Mouse (Mus musculus) left cerebral cortex, postnatal 36 days (tissue): Measurements from ENCODE around the gene Cmtm3. TPM values are rescaled to one million over a fixed set of nuclear protein-coding genes. Genes with fewer than 3 reads are reported as not detected.

ENCODE experiments used
- DNase-seq, 2 experiments: peaks; one replicate each; pipeline ENCODE4 v3.0.0; 2021 to 2022; ENCODE audit warnings: low spot score in 2 of 2, mixed read lengths in 1 of 2
- intact Hi-C: fragments of 180-260 bp; cut with DNase I; formaldehyde crosslinking; loops from one replicate; pipeline ENCODE4 v1.15.1; 2025
- total RNA-seq, 2 experiments: library from RNA; stranded (reverse); gene quantifications; 2 replicates each; pipeline ENCODE4 v1.2.3; 2021

Cmtm3 gene
- total RNA-seq, 2 experiments from 2014 or later, result 11.9 to 12.1 TPM

- intact Hi-C loops, result no loop called here
- no peak for DNase-seq
Observed at GRCm38 (mm10) chr8:104374864-104375846, 35.9 kb downstream of the Cmtm3 start.

- intact Hi-C loops, result no loop called here
- DNase-seq, result no peak
Observed at GRCm38 (mm10) chr8:104375959-104376358, 36.7 kb downstream of the Cmtm3 start.

- intact Hi-C loops, result no loop called here
- no peak for DNase-seq
Observed at GRCm38 (mm10) chr8:104376669-104377068, 37.5 kb downstream of the Cmtm3 start.

DNA sequence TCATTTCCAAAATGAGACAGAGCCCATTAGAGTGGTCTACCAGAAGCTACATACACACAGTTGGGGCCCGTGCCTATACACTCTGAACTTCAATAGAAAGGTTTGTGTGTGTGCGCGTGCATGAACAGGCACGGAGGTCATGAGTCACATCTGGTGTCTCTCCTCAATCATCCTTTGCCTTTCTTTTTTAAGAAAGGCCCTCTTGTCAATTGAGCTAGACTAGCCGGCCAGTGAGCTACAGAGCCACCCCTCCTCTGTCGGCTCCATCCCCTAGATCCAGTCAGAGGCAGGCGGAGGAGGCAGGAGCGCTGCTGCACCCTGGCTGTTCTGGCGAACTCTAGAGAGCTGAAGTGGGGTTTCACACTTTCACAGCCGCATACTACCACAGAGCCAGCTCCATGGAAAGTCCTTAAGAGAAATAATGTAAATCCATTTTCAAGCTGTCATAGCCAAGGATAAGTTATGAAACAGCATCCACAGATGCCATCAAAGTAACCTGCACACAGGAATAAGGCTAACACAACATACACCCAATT is 40.2 kb downstream of the Cmtm3 start:
- no peak for DNase-seq
- intact Hi-C loops, result no loop called here

GRCm38 (mm10) chr8:104380269-104380668 is 41.1 kb downstream of the Cmtm3 start:
- no peak for DNase-seq
- intact Hi-C loops, result no loop called here

GRCm38 (mm10) chr8:104380961-104381411 is 41.8 kb downstream of the Cmtm3 start:
- no peak for DNase-seq

GRCm38 (mm10) chr8:104383296-104383695 is 44.1 kb downstream of the Cmtm3 start:
- DNase-seq, result no peak
- intact Hi-C loops, result no loop called here

More at GRCm38 (mm10) chr8:104380961-104381411, 41.8 kb downstream of the Cmtm3 start:
- intact Hi-C loops, result no loop called here

DNA sequence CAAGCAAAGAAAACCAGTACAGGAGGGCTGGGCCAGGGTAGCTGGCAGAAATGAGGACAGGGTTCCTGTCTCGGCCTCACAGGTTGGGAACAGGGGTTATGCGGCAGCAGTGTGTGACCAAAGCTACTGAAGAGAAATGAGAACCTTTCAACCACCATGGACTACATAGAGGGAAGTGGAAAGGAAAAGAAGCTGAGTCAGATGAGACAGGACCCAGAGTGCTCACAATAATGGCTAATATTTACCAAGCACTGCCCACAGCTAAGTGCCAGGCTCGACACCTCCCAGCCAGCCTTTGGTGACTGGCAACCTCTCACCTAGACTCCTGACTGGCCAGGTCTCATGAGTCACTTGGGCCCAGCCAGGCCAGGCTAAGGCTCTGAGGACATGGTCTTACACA is 44.8 kb downstream of the Cmtm3 start:
- intact Hi-C loops, result no loop called here
- no peak for DNase-seq

DNA sequence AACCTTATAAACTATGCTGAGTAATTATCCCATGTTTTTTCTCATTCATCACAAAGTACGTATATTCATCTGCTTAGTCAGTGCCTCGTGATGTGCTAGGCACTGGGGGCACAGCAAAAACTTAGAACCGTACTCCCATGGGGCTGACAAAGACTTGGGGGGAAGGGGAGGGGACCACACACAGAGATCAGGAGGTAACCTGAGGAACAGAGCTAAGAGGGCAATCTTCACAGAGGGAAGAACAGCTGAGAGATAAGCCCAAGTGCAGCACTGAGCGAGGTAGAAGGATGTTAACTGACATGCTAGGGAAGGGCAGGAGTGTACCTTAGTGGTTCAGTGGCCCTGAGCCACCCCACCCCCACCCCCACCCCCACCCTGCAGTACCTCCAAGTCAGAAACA is 47.5 kb downstream of the Cmtm3 start:
- intact Hi-C loops, result no loop called here
- no peak for DNase-seq

GRCm38 (mm10) chr8:104387501-104387900 is 48.3 kb downstream of the Cmtm3 start:
- intact Hi-C loops, result no loop called here
- no peak for DNase-seq

GRCm38 (mm10) chr8:104387980-104388379 is 48.8 kb downstream of the Cmtm3 start:
- DNase-seq, result no peak
- intact Hi-C loops, result no loop called here

DNA sequence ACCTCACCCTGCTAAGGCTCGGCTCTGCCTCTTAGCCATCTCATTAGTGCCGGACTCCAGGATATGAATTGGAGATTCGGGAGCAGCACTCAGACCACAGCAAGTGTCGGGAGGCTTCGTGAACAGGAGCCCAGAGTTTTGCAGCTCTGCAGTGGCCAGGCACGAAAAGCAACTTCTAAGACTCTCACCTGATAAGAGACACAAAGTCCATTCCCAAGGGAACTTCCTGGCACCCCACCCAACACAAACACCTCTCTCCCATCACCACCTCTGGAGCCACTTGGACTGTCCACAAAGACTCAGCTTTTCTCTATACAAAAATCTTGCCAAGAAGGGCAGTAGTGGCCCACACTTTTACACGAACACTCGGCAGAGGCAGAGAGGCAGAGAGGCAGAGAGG is 51.0 kb downstream of the Cmtm3 start:
- intact Hi-C loops, result no loop called here
- no peak for DNase-seq

- intact Hi-C loops, result no loop called here
- no peak for DNase-seq
Observed at GRCm38 (mm10) chr8:104393139-104393538, 53.9 kb downstream of the Cmtm3 start.

- DNase-seq, result no peak
- intact Hi-C loops, result no loop called here
Observed at GRCm38 (mm10) chr8:104393767-104394166, 54.6 kb downstream of the Cmtm3 start.

GRCm38 (mm10) chr8:104394801-104395702 is 55.8 kb downstream of the Cmtm3 start:
- intact Hi-C loops, result loop anchor here (5.0 kb wide), 1 partner anchor 47 kb away; the partner anchor contains the start of gene Dync1li2
- peak; percentile 53 to 65 for DNase-seq

- intact Hi-C loops, result loop anchor here (5.0 kb wide), 1 partner anchor 46 kb away; the partner anchor contains the start of gene Dync1li2
- DNase-seq, result peak; percentile 40 to 67
Observed at GRCm38 (mm10) chr8:104395703-104396357, 56.6 kb downstream of the Cmtm3 start, which contains the start of gene Cmtm4. Gene Cmtm4 (minus strand): TSS chr8:104395807.
